Mouse (Mus musculus) midbrain, embryonic 14.5 days (tissue): ENCODE results near the gene Gm5269. TPM values are rescaled to one million over a fixed set of nuclear protein-coding genes. Genes with fewer than 3 reads are reported as not detected.

Experiments used
- ATAC-seq: fragments of 200-750 bp; cut with Nextera tagmentation; 2 replicates; pipeline ENCODE4 v1.8.0; 2017; ENCODE audit warnings: moderate number of reproducible peaks, moderate library complexity; ENCODE audit not compliant: low FRiP score, low TSS enrichment
- DNase-seq: peaks from one replicate; pipeline ENCODE4 v3.0.0-alpha.2; 2015
- H3K27ac ChIP-seq: fragments of 300-500 bp; sonication (generic); replicated peaks from 2 replicates; pipeline ENCODE4 v1.5.1; 2014; ENCODE audit warnings: mild to moderate bottlenecking, low read depth, low read length, moderate library complexity
- H3K27me3 ChIP-seq: fragments of 300-500 bp; sonication (generic); 2 replicates; pipeline ENCODE4 v1.6.1; 2014; ENCODE audit warnings: low read length, control low read depth, mixed read lengths; ENCODE audit not compliant: control insufficient read depth, insufficient read depth
- H3K36me3 ChIP-seq: fragments of 300-500 bp; sonication (generic); 2 replicates; pipeline ENCODE4 v1.6.1; 2014; ENCODE audit warnings: low read length, control low read depth; ENCODE audit not compliant: control insufficient read depth, insufficient read depth
- H3K4me1 ChIP-seq: fragments of 300-500 bp; sonication (generic); 2 replicates; pipeline ENCODE4 v1.6.1; 2014; ENCODE audit warnings: mild to moderate bottlenecking, antibody characterized with exemption, low read length, control low read depth; ENCODE audit not compliant: control insufficient read depth, insufficient read depth
- H3K4me2 ChIP-seq: fragments of 300-500 bp; sonication (generic); 2 replicates; pipeline ENCODE4 v1.6.1; 2014; ENCODE audit warnings: mild to moderate bottlenecking, low read length, moderate library complexity
- H3K4me3 ChIP-seq: fragments of 300-500 bp; sonication (generic); replicated peaks from 2 replicates; pipeline ENCODE4 v1.5.1; 2014; ENCODE audit warnings: low read depth, low read length
- H3K9ac ChIP-seq: fragments of 300-500 bp; sonication (generic); replicated peaks from 2 replicates; pipeline ENCODE4 v1.6.1; 2014; ENCODE audit warnings: mild to moderate bottlenecking, low read length, moderate library complexity
- H3K9me3 ChIP-seq: fragments of 300-500 bp; sonication (generic); 2 replicates; pipeline ENCODE4 v1.6.1; 2016; ENCODE audit warnings: low read length, control low read depth, mixed read lengths; ENCODE audit not compliant: control insufficient read depth
- WGBS: fragments of 180-500 bp; shearing (Covaris S2); extraction: QIAGEN DNeasy Blood & Tissue Kit; methylation state at CpG from one replicate; pipeline ENCODE4 v1.1.7; 2014; 5-methylcytosine and 5-hydroxymethylcytosine counted together
- polyA plus RNA-seq: library from polyadenylated mRNA; unstranded; fragments of >200 nt; fragmentation: Nextera tagmentation; extraction: Ambion mirVana; gene quantifications from 2 replicates; pipeline ENCODE4 v1.2.1, GENCODE M21; 2014

Gene Gm5269
- polyA plus RNA-seq, 1 experiment from 2014 or later: not detected

DNA sequence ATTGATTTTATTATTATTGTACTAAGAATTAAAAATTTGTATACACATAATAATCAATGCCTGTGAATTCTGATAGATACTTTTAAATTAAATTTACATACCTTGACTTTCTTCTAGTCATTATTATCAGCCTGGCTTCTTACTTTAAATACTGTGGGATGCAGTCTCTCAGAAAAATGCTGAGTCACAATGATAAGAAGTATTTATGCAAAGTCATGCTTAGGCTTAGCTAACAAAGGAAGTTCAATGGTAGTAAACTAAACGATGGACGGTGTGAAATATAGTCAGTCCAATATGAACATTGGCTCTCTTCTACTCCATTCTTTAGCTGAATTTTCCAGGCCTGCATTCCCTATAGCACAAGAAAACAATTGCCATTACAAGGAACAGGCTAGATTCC is 16.8 kb downstream of the Gm5269 start:
- Histone ChIP-seq H3K36me3 (no peaks in the 10 kb centered on the region), H3K27me3 (no peaks in the 10 kb centered on the region)
- 93% methylated on average over 2 of the region's 2 CpGs for WGBS

GRCm38 (mm10) chr1:45868479-45869137 is 21.5 kb downstream of the Gm5269 start:
- Histone ChIP-seq H3K4me2 (no peak overlapping the region), H3K27me3 (no peaks in the 10 kb centered on the region), H3K4me3 (no peak overlapping the region), H3K4me1 (no peaks in the 10 kb centered on the region), H3K9ac (no peak overlapping the region), H3K9me3 (no peaks in the 10 kb centered on the region), H3K27ac (no peak overlapping the region), H3K36me3 (no peaks in the 10 kb centered on the region)
- 86% methylated on average over 3 of the region's 3 CpGs for WGBS
- no peak for ATAC-seq
- no peak for DNase-seq

More for the DNA sequence above, 16.8 kb downstream of the Gm5269 start:
- H3K4me3 ChIP-seq: no peak overlapping the region
- H3K9ac ChIP-seq: no peak overlapping the region
- H3K4me1 ChIP-seq: no peaks in the 10 kb centered on the region
- DNase-seq (no peak), ATAC-seq (no peak)
- H3K4me2 ChIP-seq: no peak overlapping the region
- H3K27ac ChIP-seq: no peak overlapping the region
- H3K9me3 ChIP-seq: no peaks in the 10 kb centered on the region

GRCm38 (mm10) chr1:45868050-45868449 is 22.0 kb downstream of the Gm5269 start:
- Histone ChIP-seq H3K9me3 (no peaks in the 10 kb centered on the region), H3K27ac (no peak overlapping the region), H3K4me2 (no peak overlapping the region), H3K9ac (no peak overlapping the region), H3K27me3 (no peaks in the 10 kb centered on the region), H3K4me1 (no peaks in the 10 kb centered on the region), H3K4me3 (no peak overlapping the region), H3K36me3 (no peaks in the 10 kb centered on the region)
- DNase-seq: no peak
- no peak for ATAC-seq
- 81% methylated on average over 1 of the region's 1 CpGs for WGBS

DNA sequence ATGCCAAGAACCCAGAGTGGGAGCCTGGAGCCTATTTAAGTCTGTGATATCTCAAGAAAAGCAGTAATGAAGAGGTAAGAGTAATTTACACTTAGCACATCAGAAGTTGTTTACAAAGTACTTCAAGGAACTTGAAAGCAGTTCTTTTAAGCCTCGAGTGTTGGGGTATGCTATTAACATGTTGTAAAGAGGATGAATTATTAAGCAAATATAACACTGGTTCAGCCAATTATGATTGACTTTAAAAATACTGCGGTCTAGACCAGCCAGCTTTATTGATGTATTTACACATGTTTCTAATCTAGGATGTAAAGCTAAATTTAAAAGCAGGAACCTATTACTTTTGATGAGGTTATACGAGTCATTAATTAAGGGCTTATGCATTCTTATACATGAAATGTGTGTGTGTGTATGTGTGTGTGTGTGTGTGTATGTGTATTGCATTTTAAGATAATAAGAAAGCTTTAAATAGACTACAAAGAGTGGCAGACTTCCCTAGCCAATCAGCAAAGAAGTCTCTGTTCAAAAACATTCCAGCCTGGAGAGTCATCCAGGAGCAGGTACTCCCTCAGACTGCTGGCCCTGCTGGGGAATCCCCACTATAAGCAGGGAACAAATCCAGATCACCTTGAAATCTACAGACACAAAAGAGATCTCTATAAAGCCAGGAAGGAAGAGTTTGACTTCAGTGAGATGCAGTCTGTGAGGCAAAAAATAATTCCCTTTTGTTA is 23.6 kb downstream of the Gm5269 start:
- Histone ChIP-seq H3K36me3 (no peaks in the 10 kb centered on the region), H3K9me3 (no peaks in the 10 kb centered on the region), H3K4me1 (no peaks in the 10 kb centered on the region), H3K27ac (no peak overlapping the region), H3K4me3 (no peak overlapping the region), H3K27me3 (no peaks in the 10 kb centered on the region), H3K4me2 (no peak overlapping the region), H3K9ac (no peak overlapping the region)
- DNase-seq: no peak
- WGBS: 85% methylated on average over 3 of the region's 3 CpGs
- no peak for ATAC-seq

DNA sequence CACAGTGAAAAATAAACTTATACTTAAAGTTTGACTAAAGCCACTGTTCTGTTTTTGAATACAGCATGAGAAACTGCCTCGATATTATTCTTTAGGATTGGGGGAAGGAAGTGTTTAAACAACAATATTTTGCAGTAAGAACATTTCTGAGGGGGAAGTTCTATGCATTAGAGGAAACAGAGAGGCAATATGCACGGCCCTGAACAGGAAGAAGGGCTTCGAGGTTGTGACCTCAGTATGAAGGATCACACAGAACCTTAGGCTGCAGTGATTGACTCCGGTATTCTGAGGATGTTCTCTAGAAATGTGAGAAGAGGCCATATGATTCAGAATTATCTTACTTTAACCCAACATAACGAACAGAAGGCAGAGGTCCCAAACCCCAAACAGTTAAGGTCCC is 24.3 kb downstream of the Gm5269 start:
- WGBS: 86% methylated on average over 5 of the region's 5 CpGs
- H3K4me3 ChIP-seq: no peak overlapping the region

DNA sequence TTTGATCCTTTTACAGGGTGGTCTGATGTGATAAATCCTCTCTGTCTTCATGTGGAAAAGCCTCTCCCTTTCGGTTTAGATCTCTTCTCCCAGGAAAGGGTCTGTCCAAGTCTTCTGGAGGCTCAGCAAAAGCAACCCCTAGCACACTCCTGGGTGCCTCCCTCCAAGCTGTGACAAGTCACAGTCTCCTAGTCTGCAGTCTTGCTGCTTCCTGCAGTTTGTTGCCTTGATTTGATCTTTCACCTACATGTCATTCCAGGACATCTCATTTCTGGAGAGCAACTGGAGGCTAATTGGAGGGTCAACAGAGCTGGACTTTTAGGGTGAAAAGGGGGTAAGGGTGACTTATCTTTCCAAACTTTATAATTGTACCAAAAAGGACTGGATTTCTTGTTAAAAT is 24.8 kb downstream of the Gm5269 start:
- H3K27me3 ChIP-seq: no peaks in the 10 kb centered on the region
- WGBS: 66% methylated on average over 1 of the region's 1 CpGs

More for the DNA sequence above, 24.3 kb downstream of the Gm5269 start:
- Histone ChIP-seq H3K4me1 (no peaks in the 10 kb centered on the region), H3K36me3 (no peaks in the 10 kb centered on the region), H3K9me3 (no peaks in the 10 kb centered on the region), H3K27me3 (no peaks in the 10 kb centered on the region), H3K4me2 (no peak overlapping the region), H3K9ac (no peak overlapping the region), H3K27ac (no peak overlapping the region)
- no peak for DNase-seq
- no peak for ATAC-seq

DNA sequence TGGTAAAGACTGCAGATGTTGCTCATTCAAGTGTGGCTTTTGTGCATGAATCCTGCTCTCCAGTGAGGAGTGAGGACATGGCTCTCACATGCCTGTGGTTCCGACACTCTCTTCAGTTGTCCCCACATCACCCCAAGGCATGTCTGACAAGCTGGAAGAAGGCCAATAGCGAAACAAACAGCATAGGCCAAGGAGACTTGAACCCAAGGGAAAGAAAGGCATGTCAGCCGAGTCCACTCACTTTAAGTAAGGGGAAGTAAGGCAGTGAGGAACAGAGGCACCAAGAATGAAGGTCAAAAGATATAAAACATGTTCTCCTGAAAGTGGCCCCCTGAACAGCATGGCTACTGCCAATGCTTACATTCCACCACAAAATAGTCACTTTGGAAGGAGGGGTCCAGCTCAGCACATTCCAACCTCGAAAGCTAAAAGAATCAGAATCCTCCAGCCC is 25.5 kb downstream of the Gm5269 start:
- Histone ChIP-seq H3K27me3 (no peaks in the 10 kb centered on the region), H3K9me3 (no peaks in the 10 kb centered on the region), H3K4me3 (no peak overlapping the region), H3K36me3 (no peaks in the 10 kb centered on the region), H3K27ac (no peak overlapping the region), H3K4me2 (no peak overlapping the region), H3K9ac (no peak overlapping the region), H3K4me1 (no peaks in the 10 kb centered on the region)
- DNase-seq: no peak
- 77% methylated on average over 4 of the region's 4 CpGs for WGBS
- ATAC-seq: no peak

More for the DNA sequence above, 24.8 kb downstream of the Gm5269 start:
- Histone ChIP-seq H3K4me3 (no peak overlapping the region), H3K4me1 (no peaks in the 10 kb centered on the region), H3K36me3 (no peaks in the 10 kb centered on the region), H3K9me3 (no peaks in the 10 kb centered on the region), H3K27ac (no peak overlapping the region), H3K4me2 (no peak overlapping the region), H3K9ac (no peak overlapping the region)
- DNase-seq: no peak
- no peak for ATAC-seq

DNA sequence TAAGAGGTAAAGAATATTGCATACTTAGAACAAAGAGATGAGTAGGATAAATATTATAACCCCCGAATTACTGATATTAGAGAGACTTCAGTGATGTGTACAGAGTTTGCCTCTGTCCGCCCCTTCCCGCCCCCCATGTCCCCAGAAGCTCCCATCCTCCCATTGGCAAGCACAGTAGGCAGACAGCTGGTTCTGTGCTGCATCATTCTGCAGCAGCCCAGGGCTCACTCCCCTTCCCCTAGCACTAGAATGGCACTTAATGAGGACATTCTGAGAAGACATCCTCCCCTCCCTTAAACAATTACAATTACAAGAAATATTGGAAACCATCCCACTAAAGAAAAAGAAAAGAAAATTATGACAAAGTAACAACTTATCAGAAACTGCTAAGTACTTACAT is 26.4 kb downstream of the Gm5269 start:
- Histone ChIP-seq H3K27me3 (no peaks in the 10 kb centered on the region), H3K4me2 (no peak overlapping the region), H3K27ac (no peak overlapping the region), H3K4me1 (no peaks in the 10 kb centered on the region), H3K36me3 (no peaks in the 10 kb centered on the region), H3K9ac (no peak overlapping the region), H3K9me3 (no peaks in the 10 kb centered on the region), H3K4me3 (no peak overlapping the region)
- ATAC-seq: no peak
- 93% methylated on average over 3 of the region's 3 CpGs for WGBS
- no peak for DNase-seq

- H3K9ac ChIP-seq: no peak overlapping the region
- H3K9me3 ChIP-seq: no peaks in the 10 kb centered on the region
- H3K4me2 ChIP-seq: no peak overlapping the region
- H3K4me1 ChIP-seq: no peaks in the 10 kb centered on the region
- no peak overlapping the region for H3K27ac ChIP-seq
- no peaks in the 10 kb centered on the region for H3K27me3 ChIP-seq
- no peaks in the 10 kb centered on the region for H3K36me3 ChIP-seq
- H3K4me3 ChIP-seq: no peak overlapping the region
- ATAC-seq: no peak
- no peak for DNase-seq
These were observed 28.9 kb downstream of the Gm5269 start for GRCm38 (mm10) chr1:45861162-45861561.
